Mouse (Mus musculus): Measurements from ENCODE around the gene Lsm7. TPM values are rescaled to one million over a fixed set of nuclear protein-coding genes. Genes with fewer than 3 reads are reported as not detected.

Gene Lsm7
- polyA plus RNA-seq, 1 experiment from 2014 or later, result 337 TPM

DNA sequence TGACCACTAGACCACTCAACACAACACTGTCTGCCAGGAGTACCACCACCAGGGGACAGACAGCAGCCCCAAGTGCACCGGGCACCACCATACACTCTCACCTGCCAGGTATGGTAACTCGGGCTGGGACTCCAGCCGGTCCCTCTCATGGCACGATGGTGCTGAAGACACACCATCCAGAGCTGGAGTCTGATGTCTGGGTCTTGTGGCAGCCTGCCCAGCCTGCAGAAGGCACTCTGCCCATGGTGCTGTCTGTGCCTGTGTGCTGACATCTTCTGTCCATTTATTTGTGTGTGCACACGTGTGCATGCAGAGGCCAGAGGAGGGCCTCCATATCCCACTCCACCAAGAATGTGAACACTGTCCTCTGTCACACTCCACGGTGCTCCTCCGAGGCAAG, 40.1 kb upstream of the Lsm7 start:
- no peak for DNase-seq
- ATAC-seq (ENCODE audit: insufficient read depth), result no peak
- 83% methylated on average over 7 of the region's 7 CpGs for WGBS
- Histone ChIP-seq H3K27me3 (ENCODE audit: insufficient read depth, low read length) (peaks cover under 1% of the 10 kb centered on the region; the same call in 1 of the 2 replicates), H3K4me2 (no peak overlapping the region), H3K27ac (ENCODE audit: low read depth) (no peak overlapping the region), H3K9me3 (ENCODE audit: low read depth, low read length) (no peaks in the 10 kb centered on the region), H3K36me3 (ENCODE audit: insufficient read depth) (peaks cover 12% of the 10 kb centered on the region; the same call in 1 of the 2 replicates), H3K9ac (no peak overlapping the region), H3K4me1 (ENCODE audit: insufficient read depth) (peaks cover 8% of the 10 kb centered on the region), H3K4me3 (ENCODE audit: low read depth, low read length) (no peak overlapping the region)
- no peak for TF ChIP-seq CTCF (IDR thresholded peaks at IDR 0.05; ENCODE audit: low read depth)

DNA sequence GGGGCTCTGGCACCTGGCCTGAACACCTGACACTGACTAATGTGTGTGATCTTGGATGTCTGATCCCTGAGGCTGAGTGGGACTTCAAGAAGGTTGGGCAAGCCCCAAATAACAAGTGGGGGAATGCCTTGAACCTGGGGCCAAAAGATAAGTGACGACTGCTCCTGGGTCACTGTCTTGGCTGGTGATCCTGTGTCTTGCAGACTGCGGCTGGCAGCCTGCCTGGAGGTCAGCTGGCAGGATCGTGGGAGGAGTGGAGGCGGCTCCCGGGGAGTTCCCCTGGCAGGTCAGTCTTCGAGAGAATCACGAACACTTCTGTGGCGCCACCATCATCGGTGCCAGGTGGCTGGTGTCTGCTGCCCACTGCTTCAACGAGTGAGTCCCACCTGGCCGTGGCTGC, 32.2 kb upstream of the Lsm7 start:
- no peak overlapping the region for H3K4me2 ChIP-seq
- H3K4me3 ChIP-seq (ENCODE audit: low read depth, low read length), result no peak overlapping the region
- peaks cover 20% of the 10 kb centered on the region for H3K27me3 ChIP-seq (ENCODE audit: insufficient read depth, low read length)
- no peaks in the 10 kb centered on the region for H3K4me1 ChIP-seq (ENCODE audit: insufficient read depth)
- no peak overlapping the region for H3K27ac ChIP-seq (ENCODE audit: low read depth)
- no peak for TF ChIP-seq CTCF (IDR thresholded peaks at IDR 0.05; ENCODE audit: low read depth)
- H3K36me3 ChIP-seq (ENCODE audit: insufficient read depth), result no peaks in the 10 kb centered on the region
- peak; percentile 55 for DNase-seq
- H3K9me3 ChIP-seq (ENCODE audit: low read depth, low read length), result no peaks in the 10 kb centered on the region
- no peak overlapping the region for H3K9ac ChIP-seq
- 40% methylated on average over 11 of the region's 11 CpGs for WGBS
- ATAC-seq (ENCODE audit: insufficient read depth), result no peak

GRCm38 (mm10) chr10:80881301-80881700, 26.3 kb upstream of the Lsm7 start:
- DNase-seq (peak; percentile 80), ATAC-seq (ENCODE audit: insufficient read depth) (no peak)
- 25% methylated on average over 10 of the region's 10 CpGs for WGBS
- peak; percentile 85 for TF ChIP-seq CTCF (IDR thresholded peaks at IDR 0.05; ENCODE audit: low read depth)
- H3K9me3 ChIP-seq (ENCODE audit: low read depth, low read length), result no peaks in the 10 kb centered on the region
- no peak overlapping the region for H3K4me3 ChIP-seq (ENCODE audit: low read depth, low read length)
- H3K36me3 ChIP-seq (ENCODE audit: insufficient read depth), result no peaks in the 10 kb centered on the region
- no peaks in the 10 kb centered on the region for H3K4me1 ChIP-seq (ENCODE audit: insufficient read depth)
- no peak overlapping the region for H3K4me2 ChIP-seq
- no peak overlapping the region for H3K27ac ChIP-seq (ENCODE audit: low read depth)
- no peak overlapping the region for H3K9ac ChIP-seq
- no peaks in the 10 kb centered on the region for H3K27me3 ChIP-seq (ENCODE audit: insufficient read depth, low read length)

GRCm38 (mm10) chr10:80880901-80881300, 25.9 kb upstream of the Lsm7 start:
- no peak for TF ChIP-seq CTCF (IDR thresholded peaks at IDR 0.05; ENCODE audit: low read depth)
- no peaks in the 10 kb centered on the region for H3K9me3 ChIP-seq (ENCODE audit: low read depth, low read length)
- ATAC-seq (ENCODE audit: insufficient read depth), result no peak
- no peak overlapping the region for H3K4me3 ChIP-seq (ENCODE audit: low read depth, low read length)
- WGBS, result 71% methylated on average over 2 of the region's 2 CpGs
- no peak overlapping the region for H3K4me2 ChIP-seq
- no peaks in the 10 kb centered on the region for H3K4me1 ChIP-seq (ENCODE audit: insufficient read depth)
- no peak overlapping the region for H3K9ac ChIP-seq
- H3K27ac ChIP-seq (ENCODE audit: low read depth), result no peak overlapping the region
- no peaks in the 10 kb centered on the region for H3K36me3 ChIP-seq (ENCODE audit: insufficient read depth)
- H3K27me3 ChIP-seq (ENCODE audit: insufficient read depth, low read length), result no peaks in the 10 kb centered on the region
- DNase-seq, result no peak

DNA sequence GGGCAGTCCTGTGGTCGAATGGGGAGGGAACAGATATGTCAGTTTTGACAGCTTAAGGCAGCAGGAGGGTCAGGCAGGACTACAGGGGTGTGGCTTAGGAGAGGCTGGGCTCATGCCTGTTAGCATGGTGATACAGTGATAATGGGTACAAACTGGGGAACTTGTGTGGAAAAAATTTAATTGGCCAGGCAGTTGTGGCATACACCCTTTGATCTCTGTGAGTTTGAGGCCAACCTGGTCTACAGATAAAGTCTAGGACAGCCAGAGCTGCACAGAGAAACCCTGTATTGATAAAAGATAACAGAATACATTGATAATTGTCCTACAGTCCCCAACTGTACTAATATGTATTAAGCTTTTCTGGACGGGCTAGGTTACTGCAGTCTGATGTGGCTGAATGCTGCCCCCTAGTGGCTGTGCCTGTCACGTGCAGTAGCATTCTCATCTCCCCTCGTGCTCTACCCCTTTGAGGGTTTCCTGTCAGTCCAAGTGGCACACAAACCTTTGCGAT, 25.2 kb upstream of the Lsm7 start:
- H3K27me3 ChIP-seq (ENCODE audit: insufficient read depth, low read length), result no peaks in the 10 kb centered on the region
- H3K27ac ChIP-seq (ENCODE audit: low read depth), result no peak overlapping the region
- ATAC-seq (ENCODE audit: insufficient read depth), result peak; percentile 62; the same call in 1 of the 2 replicates
- peak; percentile 83 for DNase-seq
- no peaks in the 10 kb centered on the region for H3K4me1 ChIP-seq (ENCODE audit: insufficient read depth)
- H3K36me3 ChIP-seq (ENCODE audit: insufficient read depth), result no peaks in the 10 kb centered on the region
- TF ChIP-seq CTCF (IDR thresholded peaks at IDR 0.05; ENCODE audit: low read depth), result peak; percentile 93
- H3K9ac ChIP-seq, result no peak overlapping the region
- H3K4me2 ChIP-seq, result no peak overlapping the region
- 11% methylated on average over 5 of the region's 5 CpGs for WGBS
- no peak overlapping the region for H3K4me3 ChIP-seq (ENCODE audit: low read depth, low read length)
- no peaks in the 10 kb centered on the region for H3K9me3 ChIP-seq (ENCODE audit: low read depth, low read length)

DNA sequence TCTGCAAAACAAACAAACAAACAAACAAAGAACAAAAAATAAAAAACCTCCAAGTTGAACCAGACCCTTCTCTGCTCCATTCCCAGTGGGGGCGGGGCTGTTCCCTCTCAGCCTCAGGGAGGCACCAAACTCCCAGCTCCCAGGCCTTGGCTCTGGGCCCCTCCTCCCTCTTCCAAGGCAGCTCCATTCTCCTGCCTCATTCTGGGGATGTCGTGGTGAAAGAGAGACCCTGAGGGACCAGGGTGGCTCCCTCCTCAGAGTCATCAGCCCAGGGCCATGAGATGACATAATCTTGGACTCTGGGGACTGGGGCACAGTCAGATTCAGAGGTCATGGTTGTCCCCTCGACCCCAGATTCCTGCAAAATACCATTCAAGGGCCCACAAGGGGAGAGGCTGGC, 21.6 kb upstream of the Lsm7 start:
- no peaks in the 10 kb centered on the region for H3K27me3 ChIP-seq (ENCODE audit: insufficient read depth, low read length)
- DNase-seq, result no peak
- H3K4me2 ChIP-seq, result no peak overlapping the region
- no peak for TF ChIP-seq CTCF (IDR thresholded peaks at IDR 0.05; ENCODE audit: low read depth)
- no peaks in the 10 kb centered on the region for H3K9me3 ChIP-seq (ENCODE audit: low read depth, low read length)
- ATAC-seq (ENCODE audit: insufficient read depth), result no peak
- no peaks in the 10 kb centered on the region for H3K4me1 ChIP-seq (ENCODE audit: insufficient read depth)
- H3K9ac ChIP-seq, result no peak overlapping the region
- no peak overlapping the region for H3K27ac ChIP-seq (ENCODE audit: low read depth)
- H3K36me3 ChIP-seq (ENCODE audit: insufficient read depth), result no peaks in the 10 kb centered on the region
- 18% methylated on average over 3 of the region's 3 CpGs for WGBS
- H3K4me3 ChIP-seq (ENCODE audit: low read depth, low read length), result no peak overlapping the region

DNA sequence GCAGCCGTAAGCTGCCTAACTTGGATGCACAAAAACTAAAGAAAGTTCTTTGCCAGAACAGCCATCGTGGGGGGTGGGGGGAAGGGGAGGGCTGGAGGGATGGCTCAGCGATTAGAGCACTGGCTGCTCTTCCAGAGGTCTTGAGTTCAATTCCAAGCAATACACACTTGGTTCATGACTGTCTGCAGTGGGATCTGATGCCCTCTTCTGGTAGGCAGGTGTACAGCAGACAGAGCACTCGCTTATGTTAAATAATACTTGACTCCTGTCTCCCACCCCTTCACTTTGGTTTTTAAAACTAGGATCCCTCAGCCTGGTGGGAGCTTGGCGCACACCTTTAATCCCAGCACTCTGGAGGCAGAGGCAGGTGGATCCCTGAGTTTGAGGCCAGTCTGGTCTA, 21.0 kb upstream of the Lsm7 start:
- no peak overlapping the region for H3K4me3 ChIP-seq (ENCODE audit: low read depth, low read length)
- ATAC-seq (ENCODE audit: insufficient read depth), result no peak
- no peaks in the 10 kb centered on the region for H3K9me3 ChIP-seq (ENCODE audit: low read depth, low read length)
- TF ChIP-seq CTCF (IDR thresholded peaks at IDR 0.05; ENCODE audit: low read depth), result peak; percentile 83
- H3K4me2 ChIP-seq, result no peak overlapping the region
- no peaks in the 10 kb centered on the region for H3K27me3 ChIP-seq (ENCODE audit: insufficient read depth, low read length)
- no peaks in the 10 kb centered on the region for H3K4me1 ChIP-seq (ENCODE audit: insufficient read depth)
- no peak overlapping the region for H3K9ac ChIP-seq
- DNase-seq, result peak; percentile 79
- no peak overlapping the region for H3K27ac ChIP-seq (ENCODE audit: low read depth)
- no peaks in the 10 kb centered on the region for H3K36me3 ChIP-seq (ENCODE audit: insufficient read depth)
- 24% methylated on average over 5 of the region's 5 CpGs for WGBS

GRCm38 (mm10) chr10:80874035-80874434, 19.0 kb upstream of the Lsm7 start:
- H3K27ac ChIP-seq (ENCODE audit: low read depth), result no peak overlapping the region
- ATAC-seq (ENCODE audit: insufficient read depth) (no peak), DNase-seq (no peak)
- no peaks in the 10 kb centered on the region for H3K36me3 ChIP-seq (ENCODE audit: insufficient read depth)
- no peaks in the 10 kb centered on the region for H3K27me3 ChIP-seq (ENCODE audit: insufficient read depth, low read length)
- no peak for TF ChIP-seq CTCF (IDR thresholded peaks at IDR 0.05; ENCODE audit: low read depth)
- H3K4me3 ChIP-seq (ENCODE audit: low read depth, low read length), result no peak overlapping the region
- no peaks in the 10 kb centered on the region for H3K4me1 ChIP-seq (ENCODE audit: insufficient read depth)
- no peaks in the 10 kb centered on the region for H3K9me3 ChIP-seq (ENCODE audit: low read depth, low read length)
- WGBS, result 71% methylated on average over 9 of the region's 9 CpGs
- H3K9ac ChIP-seq, result no peak overlapping the region
- H3K4me2 ChIP-seq, result no peak overlapping the region

Data from lung, embryonic 14.5 days (tissue).